Mouse (Mus musculus) lung, postnatal 36 days (tissue): Measurements from ENCODE around the gene Tars2.
A peak's percentile ranks its signal among the peaks of the same experiment; 100 is the strongest.
"Not testable (repeated sequence)": the region's sequence is repeated elsewhere in the genome, so short reads cannot be mapped to it uniquely, and the experiment has no call there.

Experiments
- DNase-seq: peaks from one replicate; pipeline ENCODE4 v3.0.0; 2022; ENCODE audit warnings: mixed read lengths

The Tars2 gene

DNA sequence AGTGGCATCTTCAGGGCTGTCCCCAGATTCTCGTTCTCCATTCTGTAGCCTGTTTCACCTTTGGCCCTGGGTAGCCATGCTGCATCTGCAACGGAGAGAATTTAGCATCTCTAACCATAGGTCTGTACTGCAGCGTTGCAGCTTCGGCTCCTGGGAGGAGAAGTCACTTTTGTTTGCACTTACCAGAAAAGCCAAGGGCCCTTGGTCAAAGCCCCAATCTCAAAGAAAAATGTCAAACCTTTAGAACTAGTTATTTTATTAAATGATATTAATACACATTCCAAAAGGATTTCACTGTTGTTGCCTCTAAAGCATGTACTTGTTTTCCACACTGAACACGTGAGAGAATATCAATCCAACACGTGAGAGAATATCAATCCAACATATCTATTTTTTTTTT, at the start of gene Tars2:
Gene Tars2 (minus strand): TSS at position 101 of the 400 bp plus-strand sequence.
- DNase-seq: no peak

DNA sequence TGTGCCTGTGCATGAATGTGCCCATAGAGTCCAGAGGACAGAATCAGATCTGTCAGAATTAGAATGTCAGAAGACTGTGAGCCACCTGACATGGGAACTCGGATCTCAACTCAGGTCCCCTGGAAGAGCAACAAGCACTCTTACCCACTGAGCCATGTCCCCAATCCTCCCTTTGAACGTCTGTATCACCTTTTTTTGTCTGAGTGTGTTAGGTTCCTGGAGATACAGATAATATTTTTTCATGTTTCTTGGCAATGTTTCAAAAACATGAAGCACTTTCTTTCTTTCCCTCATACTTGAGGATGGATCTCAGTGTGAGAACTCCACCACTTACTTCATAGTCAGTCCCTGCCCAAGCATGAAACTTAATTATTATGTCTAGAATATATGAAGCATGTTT, 48.4 kb upstream of the Tars2 start:
- no peak for DNase-seq

DNA sequence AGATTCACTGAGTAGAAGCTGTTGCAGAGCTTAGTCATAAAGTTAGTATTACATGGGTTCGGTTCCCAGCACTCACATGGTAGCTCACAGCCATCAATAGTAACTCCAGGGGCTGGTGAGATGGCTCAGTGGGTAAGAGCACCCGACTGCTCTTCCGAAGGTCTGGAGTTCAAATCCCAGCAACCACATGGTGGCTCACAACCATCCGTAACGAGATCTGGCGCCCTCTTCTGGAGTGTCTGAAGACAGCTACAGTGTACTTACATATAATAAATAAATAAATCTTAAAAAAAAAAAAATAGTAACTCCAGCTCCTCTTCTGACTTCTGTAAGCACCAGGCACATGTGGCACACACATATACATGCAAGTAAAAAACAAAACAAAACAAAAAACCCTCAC, 47.6 kb upstream of the Tars2 start:
- DNase-seq: not testable (repeated sequence)

DNA sequence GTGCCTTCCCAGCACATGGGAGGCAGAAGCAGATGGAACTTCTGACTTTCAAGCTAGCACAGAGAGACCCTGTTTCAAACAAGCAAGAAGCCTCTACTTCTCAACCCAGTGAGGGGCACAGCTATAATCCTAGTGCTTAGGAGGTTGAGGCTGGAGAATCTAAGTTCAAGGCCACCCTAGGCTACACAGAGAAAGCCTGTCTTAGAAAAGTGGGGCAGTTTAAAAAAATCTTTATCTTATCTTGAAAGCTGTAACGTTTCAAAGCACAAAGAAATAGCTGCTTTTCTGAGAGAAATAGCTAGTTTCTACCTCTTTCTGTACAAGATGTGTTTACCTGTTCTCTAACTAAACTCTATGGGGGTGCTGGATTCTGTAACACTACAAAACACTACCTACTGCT, 46.7 kb upstream of the Tars2 start:
- DNase-seq: no peak

DNA sequence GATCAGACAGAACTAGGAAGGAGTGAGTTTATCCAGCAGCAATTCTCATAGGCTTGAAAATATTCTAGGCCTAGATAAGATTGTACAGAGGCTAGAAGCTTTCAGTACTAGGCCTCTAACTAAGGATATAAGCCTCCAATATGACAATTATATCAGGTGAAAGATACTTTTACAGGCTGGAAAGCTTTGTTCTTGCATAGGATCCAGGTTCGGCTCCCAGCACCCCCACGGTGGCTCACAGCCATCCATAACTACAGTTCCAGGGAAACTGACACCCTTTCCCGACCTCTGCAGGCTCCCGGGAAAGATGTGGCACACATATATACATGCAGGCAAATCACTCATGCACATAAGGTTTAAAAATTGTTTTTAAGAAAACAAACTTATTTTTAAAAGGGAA, 43.8 kb upstream of the Tars2 start:
- no peak for DNase-seq

DNA sequence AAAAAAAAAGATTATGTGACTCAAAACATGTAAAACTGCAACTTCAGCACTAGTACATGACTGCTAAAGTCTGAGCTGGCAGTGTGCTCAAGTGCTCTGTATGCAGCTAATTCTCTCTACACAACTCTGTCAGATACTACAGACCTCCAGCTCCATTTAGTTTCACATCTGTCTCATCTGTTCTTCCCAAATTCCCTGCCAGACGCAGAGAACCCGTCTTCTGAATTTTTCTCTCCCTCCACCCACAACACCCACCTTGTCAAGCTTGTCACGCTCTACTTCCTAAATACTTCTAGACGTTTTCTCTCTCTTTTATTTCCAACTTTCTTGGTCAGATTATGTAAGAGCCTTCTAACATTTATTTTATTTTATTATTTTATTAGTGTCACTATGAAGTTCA, 38.8 kb upstream of the Tars2 start:
- no peak for DNase-seq

DNA sequence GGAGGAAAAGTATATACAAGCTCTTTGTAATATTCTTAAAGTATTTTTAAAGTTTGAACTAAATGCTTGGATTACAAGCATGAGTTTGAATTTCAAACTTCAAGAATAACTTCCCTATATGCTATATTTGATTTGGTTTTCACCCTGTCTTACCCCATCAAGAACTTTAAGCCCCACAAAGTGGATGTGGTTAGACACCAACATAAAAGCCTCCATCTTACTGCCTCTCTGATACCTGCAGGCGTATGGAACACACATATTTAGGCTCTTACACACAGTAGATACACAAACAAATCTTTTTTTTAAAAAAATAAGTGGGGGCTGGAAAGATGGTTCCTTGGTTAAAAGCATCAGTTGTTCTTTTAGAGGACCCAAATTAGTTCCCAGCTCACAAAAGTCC, 34.3 kb upstream of the Tars2 start:
- no peak for DNase-seq

DNA sequence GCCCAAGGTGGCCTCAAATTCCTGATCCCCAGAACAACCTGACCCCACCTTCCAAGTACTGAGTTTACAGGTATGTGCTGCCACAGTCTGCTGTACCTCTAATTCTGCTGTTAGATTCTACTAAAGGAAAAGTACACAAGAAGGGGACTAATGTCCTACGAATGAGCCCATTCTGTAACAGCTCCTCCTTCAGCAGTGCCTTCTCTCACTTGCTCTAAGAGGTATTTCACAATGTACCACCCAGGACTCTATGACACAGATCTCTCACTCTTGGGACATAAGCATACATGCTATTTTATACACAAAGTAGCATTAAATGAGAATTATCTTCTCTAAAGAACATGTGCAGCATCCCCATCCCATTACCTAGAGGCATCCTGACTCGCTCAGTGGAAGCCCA, 33.7 kb upstream of the Tars2 start:
- DNase-seq: peak; percentile 10

DNA sequence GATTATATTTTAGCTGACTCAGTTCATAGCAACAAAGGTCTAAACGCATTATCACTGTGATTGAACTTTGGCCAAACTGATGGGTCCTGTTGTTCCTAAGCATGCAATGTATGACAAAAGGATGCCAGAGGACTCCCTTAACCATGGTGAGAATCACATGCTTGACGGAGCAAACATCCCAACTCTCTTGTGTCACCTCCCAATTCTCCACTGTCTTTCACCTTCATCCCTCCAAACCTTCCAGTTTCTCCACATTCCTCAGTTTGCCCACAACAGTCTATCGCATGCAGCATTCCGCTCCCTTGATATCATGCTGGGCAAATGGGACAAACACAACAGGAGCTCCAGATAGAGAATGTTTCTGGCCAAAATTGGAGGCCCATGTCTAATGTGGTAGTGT, 25.5 kb upstream of the Tars2 start:
- DNase-seq: no peak

DNA sequence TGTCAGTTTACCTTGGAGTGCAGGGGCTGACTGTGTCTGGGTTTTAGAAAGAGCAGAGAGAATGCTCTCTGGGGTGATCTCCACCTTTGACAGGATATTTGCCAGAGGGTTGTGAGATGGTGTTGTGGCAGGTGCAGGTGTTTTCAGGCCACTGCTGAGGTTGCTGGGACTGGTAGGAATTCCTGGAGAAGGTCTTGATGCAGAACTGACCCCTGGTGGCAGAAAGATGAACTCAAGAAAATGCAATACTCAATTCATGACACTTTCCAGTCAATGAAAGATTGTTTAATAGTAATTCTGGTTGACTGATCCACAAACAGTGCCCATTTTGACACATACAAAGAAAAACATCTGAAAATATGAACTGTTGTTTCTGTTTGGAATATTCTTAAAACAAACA, 12.0 kb upstream of the Tars2 start:
- DNase-seq: peak; percentile 75

DNA sequence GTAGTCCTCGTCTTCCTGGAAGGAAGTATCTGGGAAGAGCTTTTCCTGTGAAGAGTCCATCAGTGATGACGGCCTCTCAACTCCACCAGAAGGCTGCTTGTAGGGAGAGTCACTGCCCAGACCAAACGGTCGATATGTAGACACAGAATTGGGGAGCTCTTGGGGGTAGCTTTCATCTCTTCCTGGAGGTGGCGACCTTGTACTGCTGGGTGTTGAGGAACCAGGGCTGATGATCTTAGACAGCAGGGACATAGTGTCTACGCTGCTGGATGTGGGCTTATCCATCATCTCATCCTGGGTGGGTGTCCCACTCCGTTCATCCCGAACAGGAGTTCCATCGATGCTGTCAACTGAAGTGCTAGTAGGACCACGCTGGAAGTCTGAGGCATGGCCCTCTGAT, 5.5 kb upstream of the Tars2 start:
- DNase-seq: no peak

DNA sequence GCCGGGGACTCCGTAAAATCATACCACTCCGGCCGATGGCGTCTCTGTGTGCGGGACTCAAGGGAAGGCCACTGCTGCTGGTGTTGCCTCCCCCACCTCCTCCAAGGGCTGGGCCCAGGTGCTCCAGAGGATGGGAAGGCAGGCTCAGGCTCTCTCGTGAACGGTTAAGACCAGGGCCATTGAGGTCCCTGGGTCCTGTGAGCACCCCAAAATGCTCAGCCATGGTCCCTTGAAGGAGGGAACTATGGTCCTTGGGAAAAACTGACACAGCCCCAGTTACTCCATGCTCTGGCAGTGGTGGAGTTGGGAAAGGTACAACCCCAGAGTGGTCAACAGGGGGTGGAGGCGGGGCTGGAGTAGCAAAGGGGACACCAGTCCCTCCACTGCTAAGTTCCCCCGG, 3.8 kb upstream of the Tars2 start:
- no peak for DNase-seq

DNA sequence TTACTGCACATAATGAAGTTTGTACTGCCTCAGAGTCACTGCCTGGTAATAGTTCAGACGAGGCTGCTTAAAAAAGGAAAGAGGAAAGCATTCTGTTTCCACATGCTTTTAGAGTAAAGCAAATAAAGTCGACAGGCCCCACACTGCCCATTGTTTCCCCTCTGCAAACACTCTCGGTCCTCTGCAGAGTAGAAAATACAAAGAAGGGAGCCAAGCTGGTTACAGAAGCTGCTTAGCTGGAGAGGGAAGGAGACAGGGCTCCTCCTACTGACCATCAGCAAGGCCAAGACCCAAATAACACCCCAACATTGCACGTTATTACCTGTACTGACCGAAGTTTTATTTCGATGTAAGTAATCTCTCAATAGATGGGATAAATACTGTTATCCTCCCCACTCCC, 3.0 kb upstream of the Tars2 start:
- DNase-seq: peak; percentile 60

DNA sequence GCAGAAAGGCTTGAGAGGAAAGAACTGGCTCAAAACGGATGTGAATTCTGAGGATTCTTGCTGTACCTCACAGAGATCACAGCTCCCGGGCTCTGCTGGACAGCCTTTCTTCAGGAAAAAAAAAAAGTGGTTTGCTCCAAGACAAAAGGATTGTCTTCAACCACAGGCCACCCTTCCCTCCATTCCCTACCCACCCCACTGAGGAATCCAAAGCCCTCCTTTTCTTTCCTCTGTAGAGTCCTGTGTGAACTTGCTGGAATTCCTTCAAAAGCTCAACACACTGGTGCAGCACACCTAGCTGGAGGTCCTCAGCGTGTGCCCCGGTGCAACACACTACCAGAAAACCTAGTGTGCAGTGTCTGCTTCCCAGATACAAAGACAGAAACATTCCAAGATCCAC, 1.8 kb upstream of the Tars2 start:
- no peak for DNase-seq

DNA sequence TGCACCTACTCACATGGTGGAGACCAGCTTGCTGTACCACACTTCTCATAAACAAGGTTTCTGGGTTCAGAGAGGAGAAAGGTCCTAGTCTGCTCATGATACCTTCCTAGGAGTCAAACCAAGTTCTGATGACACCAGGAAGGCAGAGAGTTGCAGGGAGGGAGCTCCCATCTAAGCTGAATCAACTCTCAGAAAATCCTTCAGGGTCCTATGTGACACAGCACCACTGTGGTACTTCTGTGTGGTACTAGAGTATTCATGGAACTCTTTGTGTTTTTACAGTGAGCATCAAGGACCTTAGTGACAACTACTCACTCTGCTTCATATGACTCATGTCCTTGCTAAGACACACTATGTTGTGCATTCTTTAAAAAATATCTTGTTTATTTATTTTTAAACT, 650 bp upstream of the Tars2 start:
- no peak for DNase-seq

DNA sequence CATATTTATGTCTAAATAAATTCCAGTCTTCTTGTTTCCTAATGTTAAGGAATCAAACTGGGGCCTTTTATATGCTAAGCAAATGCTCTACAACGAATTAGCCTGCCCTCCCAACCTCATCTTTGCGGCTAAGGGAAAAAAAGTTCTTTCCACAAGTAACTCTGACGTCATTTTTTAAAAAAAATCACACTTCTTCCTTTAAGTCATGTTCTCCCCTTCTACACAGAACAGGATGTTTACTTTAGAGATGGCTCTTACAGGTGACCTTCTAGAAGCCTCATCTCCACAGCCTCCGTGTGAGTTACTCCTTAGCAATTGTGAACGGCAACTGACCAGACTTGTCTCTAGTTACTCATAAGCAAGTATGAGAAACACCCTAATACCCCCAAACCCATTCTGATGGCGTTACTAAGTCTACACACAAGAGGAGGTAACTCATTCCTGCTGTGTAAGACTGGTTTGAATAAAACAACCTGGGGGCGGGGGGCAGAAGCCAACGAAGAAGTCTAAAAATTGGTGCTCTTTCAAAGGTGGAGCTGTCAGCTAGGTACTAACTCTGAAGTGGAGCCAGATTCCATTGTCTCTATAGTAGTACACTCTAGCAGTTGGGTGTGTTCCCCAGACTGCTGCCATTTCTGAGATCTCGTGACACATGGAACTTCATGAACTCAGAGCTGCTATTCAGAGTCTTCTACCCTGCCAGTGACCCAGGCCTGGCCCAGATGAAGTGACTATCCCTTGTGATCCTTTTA, 1.4 kb downstream of the Tars2 start:
- no peak for DNase-seq

DNA sequence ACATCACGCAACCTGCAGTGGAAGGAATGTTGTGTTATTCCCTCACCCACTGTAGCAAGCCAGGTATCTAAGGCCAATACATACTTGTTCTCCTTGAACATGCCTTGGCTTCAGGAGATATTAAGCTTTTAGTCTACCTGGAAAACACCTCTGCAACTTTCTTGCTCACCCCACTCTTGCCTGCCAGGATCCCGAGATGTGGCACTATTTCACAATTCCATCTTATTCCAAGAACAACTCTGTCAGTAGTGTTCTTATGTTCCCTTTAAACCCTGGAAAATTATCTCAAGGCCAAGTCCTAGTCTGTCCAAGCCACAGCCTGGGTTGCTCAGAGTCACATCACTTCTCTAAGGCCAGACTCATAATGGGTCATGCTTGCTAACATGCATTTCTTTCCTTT, 3.2 kb downstream of the Tars2 start:
- DNase-seq: no peak

DNA sequence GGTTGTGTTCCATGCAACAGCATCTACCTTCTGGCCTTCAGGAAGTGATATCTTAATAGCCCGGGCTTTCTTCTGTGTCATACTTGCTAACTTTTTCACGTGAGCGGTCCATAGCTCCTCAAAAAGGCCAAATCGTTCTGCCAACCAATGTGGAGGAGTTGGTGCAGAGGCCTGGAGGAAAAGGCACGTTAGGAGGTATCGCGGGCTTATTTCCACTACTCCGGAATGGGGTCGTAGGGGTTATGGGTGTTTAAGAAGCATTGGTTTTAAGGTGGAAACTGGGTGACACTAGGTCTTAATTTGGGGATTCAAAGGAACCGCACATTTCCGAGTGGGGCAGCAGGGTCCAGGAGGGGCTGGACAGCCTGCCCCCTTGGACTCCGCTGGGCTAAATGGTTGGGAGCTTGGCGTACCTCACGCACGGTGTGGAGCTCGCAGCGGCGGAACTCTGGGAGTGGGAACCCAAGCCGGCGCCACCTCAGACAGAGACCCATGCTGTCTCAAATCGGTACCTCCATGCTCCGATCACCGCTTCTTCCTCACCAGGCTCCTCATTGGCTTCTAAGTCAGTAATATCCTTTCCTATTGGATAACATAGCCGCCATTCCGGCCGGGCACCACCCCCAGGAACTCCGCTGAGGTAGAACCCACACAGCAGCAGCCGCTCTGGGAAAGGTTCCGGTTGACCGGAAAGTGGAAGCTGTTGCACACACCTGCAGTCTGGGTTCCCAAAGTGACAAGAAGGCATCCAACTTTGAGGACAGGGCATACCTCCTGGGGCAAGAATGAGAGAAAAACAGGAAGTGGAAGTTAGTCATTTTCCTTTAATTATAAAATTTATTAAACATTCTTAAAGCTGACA, 5.4 kb downstream of the Tars2 start:
- peak; percentile 98 for DNase-seq

DNA sequence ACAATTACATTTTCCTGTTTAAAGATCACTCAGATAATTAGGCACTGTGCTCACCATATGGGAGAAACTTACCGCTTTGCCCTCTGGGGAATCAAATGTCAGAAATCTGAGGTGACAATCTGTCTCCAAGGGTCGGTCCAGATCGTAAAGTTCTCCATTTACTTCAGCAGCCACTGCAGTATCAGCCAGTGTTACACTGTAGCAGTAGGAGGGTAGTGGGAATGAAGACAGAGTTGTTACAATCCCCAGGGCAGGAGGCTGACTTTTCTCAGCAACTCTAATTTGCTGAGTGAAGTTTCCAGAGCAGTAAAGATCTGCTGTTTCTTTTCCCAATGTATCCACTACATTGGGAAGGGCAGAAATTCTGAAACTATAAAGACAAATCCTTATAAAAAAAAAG, 7.1 kb downstream of the Tars2 start:
- DNase-seq: no peak

DNA sequence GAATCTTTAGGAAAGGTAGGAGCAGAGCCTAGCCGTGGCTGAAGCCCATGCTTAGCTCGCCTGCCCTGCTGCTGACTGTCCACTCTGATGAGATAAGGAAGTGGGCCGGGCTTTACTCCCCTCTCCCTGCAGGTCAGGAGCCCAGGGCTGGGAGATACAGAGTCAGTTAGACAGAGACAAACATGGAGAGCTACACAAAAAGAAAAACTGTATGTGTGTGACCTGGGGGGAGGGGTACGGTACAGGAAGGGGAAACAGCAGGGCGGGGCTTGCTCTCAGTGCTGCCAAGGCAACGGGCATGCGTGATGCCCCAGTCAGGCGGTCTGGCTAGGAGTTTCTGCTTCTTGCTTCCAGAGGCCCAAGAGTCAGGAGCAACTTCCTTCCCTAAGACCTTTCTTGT, 19.6 kb downstream of the Tars2 start:
- peak; percentile 78 for DNase-seq

DNA sequence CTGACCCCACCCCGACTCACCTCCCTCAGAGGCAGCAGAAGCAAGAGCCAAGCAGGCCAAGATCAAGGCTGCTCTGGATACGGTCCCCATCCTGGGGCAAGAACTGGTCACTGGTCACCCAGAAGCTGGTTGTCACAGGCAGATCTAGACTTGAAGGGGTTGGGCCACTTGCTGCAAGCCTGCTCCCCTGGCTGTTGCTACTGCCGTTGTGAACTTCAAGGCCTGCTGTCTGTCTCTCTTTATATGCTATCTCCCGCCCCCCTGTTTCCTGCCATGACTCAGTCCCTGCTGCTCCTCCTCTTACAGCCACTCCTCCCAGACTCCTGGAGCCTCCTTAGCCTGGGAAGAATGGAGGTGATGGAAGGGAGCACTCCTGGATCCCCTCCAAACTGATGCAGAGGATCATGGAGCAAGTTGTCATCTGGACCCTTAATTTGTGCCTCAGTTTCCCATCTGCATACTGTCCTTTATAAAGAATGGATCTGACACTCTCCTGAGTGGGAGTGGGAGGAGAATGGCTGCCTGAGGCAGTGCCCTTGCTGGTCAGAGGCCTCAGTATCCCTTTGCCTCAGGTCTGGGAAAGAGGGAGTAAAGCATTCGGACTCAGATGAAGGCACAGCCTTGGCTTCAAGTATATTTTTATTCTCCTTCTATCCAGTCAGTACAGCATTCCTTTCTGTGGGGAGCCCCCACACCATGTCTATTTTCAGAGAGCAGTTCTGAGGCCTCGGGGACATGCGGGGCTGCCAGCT, 20.5 kb downstream of the Tars2 start, which contains the start of gene Ecm1:
Gene Ecm1 (minus strand): TSS at position 217 of the 752 bp plus-strand sequence.
- peak; percentile 84 for DNase-seq

DNA sequence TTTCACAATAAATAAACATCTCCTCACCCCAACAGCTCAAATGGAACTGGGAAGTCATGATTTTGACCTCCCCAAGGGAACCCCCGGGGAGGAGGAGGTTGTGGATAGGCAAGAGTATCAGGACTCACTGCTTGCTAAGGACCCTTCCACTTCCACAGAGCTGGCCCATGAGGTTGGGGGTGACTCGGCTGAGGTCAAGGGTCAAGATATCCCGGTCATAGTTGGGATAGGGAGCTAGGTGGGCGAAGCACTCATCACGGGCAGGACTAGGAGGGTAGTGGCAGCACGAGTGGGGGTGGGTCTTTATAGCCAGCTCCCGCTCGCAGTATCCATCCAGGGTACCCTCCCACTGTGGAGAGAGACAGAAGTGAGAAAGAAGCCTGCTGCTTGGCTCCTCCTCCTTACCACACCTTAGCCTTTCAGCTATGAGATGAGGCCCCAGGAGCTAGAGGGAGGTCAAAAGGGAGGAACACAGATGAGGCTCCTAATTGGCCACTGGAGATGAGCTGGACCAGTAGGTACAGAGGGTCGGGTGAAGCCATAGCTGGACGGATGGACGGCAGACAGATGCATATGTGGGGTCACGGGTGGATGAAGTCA, 24.8 kb downstream of the Tars2 start:
- DNase-seq: no peak

DNA sequence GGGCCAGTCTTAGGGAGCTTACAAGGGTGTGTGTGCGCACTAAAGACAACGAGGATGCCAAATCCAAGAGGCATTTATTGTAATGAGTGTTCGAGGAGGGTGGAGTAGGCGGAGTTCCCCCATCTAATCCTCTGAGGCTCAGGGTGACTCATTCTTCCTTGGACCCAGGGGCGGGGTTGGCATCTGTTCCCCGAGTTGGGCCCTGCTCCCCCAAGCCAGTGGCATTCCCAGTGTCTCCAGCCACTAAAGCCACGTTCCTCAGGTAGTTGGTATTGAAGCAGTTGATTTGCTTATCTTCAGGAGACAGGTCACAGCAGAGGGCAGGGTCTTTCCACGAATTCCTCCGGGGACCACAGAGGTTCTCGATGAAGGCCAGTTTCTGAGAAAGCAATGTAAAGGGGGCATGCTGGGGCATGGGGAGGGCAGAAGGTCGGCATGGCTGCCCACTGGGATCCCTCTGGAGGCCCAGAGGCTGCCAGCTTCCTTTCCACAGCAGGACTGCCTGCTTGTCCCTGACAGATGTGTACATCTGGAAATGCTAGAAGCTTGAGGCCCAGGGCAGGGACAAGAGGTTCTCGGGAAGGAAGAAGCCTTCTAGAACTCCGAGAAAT, 25.8 kb downstream of the Tars2 start:
- DNase-seq: no peak
